Mouse (Mus musculus): ENCODE measurements around the gene Aire. TPM values are rescaled to one million over a fixed set of nuclear protein-coding genes. Genes with fewer than 3 reads are reported as not detected.

Aire gene
- polyA plus RNA-seq (2015; fragmentation: Nextera tagmentation; extraction: Ambion mirVana) = 0.68 and 0.75 TPM in 2 replicates

DNA sequence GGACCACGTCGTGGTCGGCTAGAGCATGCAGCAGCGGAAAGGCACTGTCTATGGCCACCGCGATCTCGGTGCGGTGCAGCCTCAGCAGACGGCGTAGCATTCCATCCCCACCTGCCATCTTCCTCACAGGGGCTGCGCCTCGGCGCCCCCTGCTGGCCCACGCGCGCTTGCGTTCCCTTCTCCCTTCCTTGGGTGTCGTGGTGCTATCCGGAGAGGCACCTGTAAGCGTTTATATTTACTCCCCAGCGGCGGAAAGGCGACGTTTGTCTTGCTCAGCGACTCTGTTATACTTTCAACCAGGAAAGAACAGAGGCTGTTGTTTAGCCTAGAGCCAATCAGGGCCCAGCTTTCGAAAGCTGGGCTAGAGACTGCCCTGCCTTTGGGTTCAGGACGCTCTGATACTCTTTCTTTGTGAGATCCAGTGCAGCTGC lies at the start of gene Aire:
Aire (minus strand) TSS at position 205 of the 431 bp plus-strand sequence.
- no peak within 1 kb of the TSS for H3K27ac ChIP-seq
- 3% methylated on average over 27 of the region's 27 CpGs for WGBS

DNA sequence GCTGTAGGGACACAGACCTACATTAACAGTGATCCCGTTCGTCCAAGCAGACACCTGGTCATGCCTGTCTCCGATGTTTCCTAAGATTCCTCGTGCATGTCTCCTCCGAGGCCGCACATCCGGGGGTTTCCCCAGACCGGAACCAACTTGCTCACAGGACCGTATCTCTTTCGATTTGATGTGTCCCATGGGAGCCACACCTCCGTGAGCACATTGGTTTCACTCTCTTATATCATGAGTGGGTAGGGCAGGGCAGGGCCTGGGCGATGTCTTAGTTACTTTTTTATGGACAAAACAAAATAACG lies 49.3 kb upstream of the Aire start:
- no peak overlapping the region for H3K4me2 ChIP-seq
- no peaks in the 10 kb centered on the region for H3K9me3 ChIP-seq
- no peak for ATAC-seq (ENCODE audit: insufficient read depth, low FRiP score, low read depth)
- H3K4me3 ChIP-seq (replicated peaks) = no peak overlapping the region
- H3K9ac ChIP-seq = no peak overlapping the region
- WGBS = 85% methylated on average over 13 of the region's 13 CpGs
- no peaks in the 10 kb centered on the region for H3K27me3 ChIP-seq (replicated peaks)
- peaks cover 10% of the 10 kb centered on the region; the same call in 1 of the 2 replicates for H3K4me1 ChIP-seq
- no peaks in the 10 kb centered on the region for H3K36me3 ChIP-seq
- H3K27ac ChIP-seq = no peak overlapping the region

More for the DNA sequence above, at the start of gene Aire:
- no peaks in the 10 kb centered on the region for H3K9me3 ChIP-seq
- 0 out of 2 replicates have a peak, but pooled peaks cover 5% of the 10 kb centered on the region for H3K27me3 ChIP-seq (replicated peaks)
- peak within 1 kb of the TSS; percentile 54 for H3K4me2 ChIP-seq
- ATAC-seq (ENCODE audit: insufficient read depth, low FRiP score, low read depth) = peak; percentile 44
- no peaks in the 10 kb centered on the region for H3K36me3 ChIP-seq
- no peak within 1 kb of the TSS for H3K9ac ChIP-seq
- peaks cover 6% of the 10 kb centered on the region for H3K4me1 ChIP-seq
- H3K4me3 ChIP-seq (replicated peaks) = peak within 1 kb of the TSS; percentile 9

DNA sequence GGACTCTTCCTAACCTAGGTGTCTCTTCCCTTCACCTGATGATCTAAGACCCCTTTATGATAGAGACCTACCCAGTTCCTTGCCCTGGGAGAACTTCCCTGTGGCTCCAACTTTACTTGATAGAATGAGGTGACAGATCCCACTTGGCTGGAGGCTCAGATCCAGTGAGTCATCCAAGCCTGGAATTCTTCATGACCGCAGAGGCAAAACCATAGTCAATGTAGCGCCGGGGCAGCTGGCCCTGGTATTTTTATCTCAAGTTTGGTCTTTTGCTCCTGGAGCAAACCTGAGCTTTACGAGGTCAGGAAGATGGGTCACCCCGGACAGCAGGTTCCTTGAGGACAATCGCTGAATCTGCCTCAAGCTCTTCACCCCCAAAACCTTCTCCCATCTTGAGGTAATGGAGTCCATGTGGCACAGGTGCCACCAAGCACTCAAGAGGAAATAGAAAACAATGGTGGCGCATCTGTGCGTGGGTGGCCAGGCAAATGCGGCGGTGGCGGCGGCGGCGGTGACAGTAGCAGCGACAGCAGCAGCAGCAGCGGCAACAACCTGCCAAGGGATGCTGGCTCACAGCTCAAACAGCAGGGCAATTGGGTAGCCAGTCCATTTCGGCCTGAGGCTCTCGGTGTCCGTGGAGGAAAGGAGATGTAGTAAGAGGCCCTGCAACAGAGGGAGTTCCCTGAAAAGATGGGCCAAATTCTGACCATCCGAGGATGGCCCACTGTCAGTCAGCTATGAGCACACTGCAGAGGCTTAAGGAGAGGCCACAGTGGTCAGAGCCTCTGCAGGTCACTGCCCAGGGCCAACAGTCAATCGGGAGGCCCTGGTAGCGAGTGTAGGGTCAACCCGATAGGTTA lies 48.7 kb upstream of the Aire start:
- Histone ChIP-seq H3K9ac (no peak overlapping the region), H3K9me3 (no peaks in the 10 kb centered on the region), H3K36me3 (no peaks in the 10 kb centered on the region), H3K4me2 (no peak overlapping the region), H3K27me3 (replicated peaks) (no peaks in the 10 kb centered on the region), H3K27ac (no peak overlapping the region), H3K4me3 (replicated peaks) (no peak overlapping the region), H3K4me1 (peaks cover 10% of the 10 kb centered on the region; the same call in 1 of the 2 replicates)
- 80% methylated on average over 23 of the region's 23 CpGs for WGBS
- ATAC-seq (ENCODE audit: insufficient read depth, low FRiP score, low read depth) = no peak

DNA sequence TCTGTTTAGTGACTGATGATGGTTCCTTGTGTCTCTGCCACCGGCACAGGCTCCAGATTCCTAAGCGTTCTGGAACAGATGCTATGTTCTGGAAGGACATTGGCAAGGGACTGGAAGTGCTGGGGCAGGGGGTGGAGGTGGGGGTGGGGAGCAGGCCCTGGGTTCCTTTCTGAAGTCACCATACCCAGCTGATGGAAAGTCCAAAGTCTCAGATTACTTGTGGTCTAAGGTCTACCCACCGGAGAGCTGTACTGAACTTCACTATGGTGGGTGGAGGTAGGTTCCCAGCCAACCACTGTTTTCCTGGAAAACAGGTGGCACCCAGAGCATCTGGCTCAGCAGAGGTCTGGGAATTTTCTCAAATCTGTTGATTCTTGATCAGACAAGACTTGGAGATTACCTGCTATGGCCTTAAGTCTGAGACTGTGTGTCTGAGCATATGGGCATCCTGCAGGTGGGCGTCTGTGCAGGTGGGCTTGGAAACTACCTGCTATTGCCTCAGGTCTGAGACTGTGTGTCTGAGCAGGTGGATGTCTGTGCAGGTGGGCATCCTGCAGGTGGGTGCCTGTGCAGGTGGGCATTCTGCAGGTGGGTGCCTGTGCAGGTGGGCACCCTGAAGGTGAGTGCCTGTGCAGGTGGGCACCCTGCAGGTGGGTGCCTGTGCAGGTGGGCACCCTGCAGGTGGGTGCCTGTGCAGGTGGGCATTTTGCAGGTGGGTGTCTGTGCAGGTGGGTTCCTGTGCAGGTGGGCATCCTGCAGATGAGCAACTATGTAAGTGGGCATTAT lies 47.5 kb upstream of the Aire start:
- no peaks in the 10 kb centered on the region for H3K27me3 ChIP-seq (replicated peaks)
- H3K4me2 ChIP-seq = no peak overlapping the region
- no peak overlapping the region for H3K9ac ChIP-seq
- no peak overlapping the region for H3K27ac ChIP-seq
- 76% methylated on average over 4 of the region's 4 CpGs for WGBS
- no peaks in the 10 kb centered on the region for H3K36me3 ChIP-seq
- H3K9me3 ChIP-seq = no peaks in the 10 kb centered on the region
- H3K4me3 ChIP-seq (replicated peaks) = no peak overlapping the region
- ATAC-seq (ENCODE audit: insufficient read depth, low FRiP score, low read depth) = no peak
- H3K4me1 ChIP-seq = peaks cover 10% of the 10 kb centered on the region; the same call in 1 of the 2 replicates

DNA sequence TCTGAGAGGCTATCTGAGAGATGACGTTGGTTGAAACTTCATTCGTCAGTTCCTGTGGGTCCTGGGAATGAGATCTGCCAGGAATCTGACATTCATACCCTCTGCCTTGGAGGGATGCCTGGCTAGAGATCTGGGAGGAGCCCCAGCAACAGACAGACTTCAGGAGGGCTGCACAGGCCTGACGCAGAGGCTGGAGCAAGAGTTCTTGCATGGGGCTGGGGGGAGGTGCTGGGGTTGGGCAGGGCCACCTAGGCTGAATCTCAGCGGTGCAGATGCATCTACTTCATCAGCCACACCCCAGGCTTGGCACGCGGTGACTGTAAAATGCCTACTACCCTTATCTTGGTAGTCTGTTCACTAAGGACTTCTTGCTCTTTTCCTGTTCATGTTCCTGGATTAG lies 46.8 kb upstream of the Aire start:
- H3K27me3 ChIP-seq (replicated peaks) = no peaks in the 10 kb centered on the region
- no peak overlapping the region for H3K9ac ChIP-seq
- 55% methylated on average over 6 of the region's 6 CpGs for WGBS
- H3K4me1 ChIP-seq = peaks cover 8% of the 10 kb centered on the region; the same call in 1 of the 2 replicates
- no peaks in the 10 kb centered on the region for H3K9me3 ChIP-seq
- H3K4me3 ChIP-seq (replicated peaks) = no peak overlapping the region
- H3K36me3 ChIP-seq = no peaks in the 10 kb centered on the region
- ATAC-seq (ENCODE audit: insufficient read depth, low FRiP score, low read depth) = no peak
- no peak overlapping the region for H3K4me2 ChIP-seq
- no peak overlapping the region for H3K27ac ChIP-seq

DNA sequence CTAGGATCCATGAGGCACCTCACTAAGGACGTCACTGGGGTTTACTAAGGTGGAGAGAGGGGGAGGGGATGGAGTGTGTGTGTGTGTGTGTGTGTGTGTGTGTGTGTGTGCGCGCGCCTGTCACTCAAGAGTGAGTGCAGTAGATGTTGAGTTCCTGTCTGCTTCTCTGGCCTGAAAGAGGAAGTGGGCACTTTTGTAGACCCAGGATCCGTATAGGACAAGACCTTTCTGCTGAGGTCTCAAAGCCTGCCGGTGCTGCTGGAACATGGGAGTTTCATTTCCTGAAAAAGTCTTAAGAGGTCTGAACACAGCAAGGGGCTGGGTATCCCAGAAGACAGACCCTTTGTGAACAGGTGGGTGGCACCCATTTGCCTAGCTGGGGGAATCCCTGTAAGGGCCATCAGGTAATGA lies 43.7 kb upstream of the Aire start:
- H3K27me3 ChIP-seq (replicated peaks) = no peaks in the 10 kb centered on the region
- no peaks in the 10 kb centered on the region for H3K36me3 ChIP-seq
- no peaks in the 10 kb centered on the region for H3K9me3 ChIP-seq
- H3K27ac ChIP-seq = no peak overlapping the region
- no peak overlapping the region for H3K4me2 ChIP-seq
- 68% methylated on average over 6 of the region's 6 CpGs for WGBS
- H3K4me3 ChIP-seq (replicated peaks) = no peak overlapping the region
- peaks cover 7% of the 10 kb centered on the region; the same call in 1 of the 2 replicates for H3K4me1 ChIP-seq
- H3K9ac ChIP-seq = no peak overlapping the region
- ATAC-seq (ENCODE audit: insufficient read depth, low FRiP score, low read depth) = no peak

DNA sequence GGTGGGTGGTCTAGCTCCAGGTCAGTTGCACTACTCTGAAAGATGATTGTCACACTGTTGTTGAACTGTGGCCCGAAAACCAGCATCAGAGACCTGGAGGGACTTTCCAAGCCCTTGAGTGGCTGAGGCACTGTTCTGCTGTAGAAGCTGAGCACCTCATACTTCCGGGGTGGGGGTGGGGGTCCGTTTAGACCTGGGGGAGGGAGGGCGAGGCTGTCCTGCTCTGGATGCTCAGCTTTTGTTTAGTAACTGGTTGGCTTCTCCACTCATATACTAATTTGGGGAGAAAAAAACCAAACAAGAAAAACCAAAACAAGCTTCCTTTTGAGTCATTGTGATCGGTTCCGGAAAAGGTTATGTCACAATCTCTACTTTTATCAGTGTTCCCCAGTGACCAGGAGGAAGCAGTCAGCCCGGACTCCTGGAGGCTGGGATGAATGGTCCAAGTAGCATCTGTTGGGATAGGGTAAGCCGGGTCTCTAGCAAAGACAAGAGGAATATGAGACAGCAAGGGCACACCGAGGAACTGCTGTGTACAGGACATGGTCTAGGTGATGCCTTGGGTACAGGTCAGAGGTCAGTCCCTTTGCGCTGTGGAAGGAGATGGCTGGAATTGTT lies 43.1 kb upstream of the Aire start:
- peaks cover 7% of the 10 kb centered on the region; the same call in 1 of the 2 replicates for H3K4me1 ChIP-seq
- no peaks in the 10 kb centered on the region for H3K9me3 ChIP-seq
- no peak for ATAC-seq (ENCODE audit: insufficient read depth, low FRiP score, low read depth)
- no peak overlapping the region for H3K27ac ChIP-seq
- no peak overlapping the region for H3K4me3 ChIP-seq (replicated peaks)
- H3K36me3 ChIP-seq = no peaks in the 10 kb centered on the region
- H3K27me3 ChIP-seq (replicated peaks) = no peaks in the 10 kb centered on the region
- no peak overlapping the region for H3K9ac ChIP-seq
- no peak overlapping the region for H3K4me2 ChIP-seq
- WGBS = 72% methylated on average over 10 of the region's 10 CpGs

DNA sequence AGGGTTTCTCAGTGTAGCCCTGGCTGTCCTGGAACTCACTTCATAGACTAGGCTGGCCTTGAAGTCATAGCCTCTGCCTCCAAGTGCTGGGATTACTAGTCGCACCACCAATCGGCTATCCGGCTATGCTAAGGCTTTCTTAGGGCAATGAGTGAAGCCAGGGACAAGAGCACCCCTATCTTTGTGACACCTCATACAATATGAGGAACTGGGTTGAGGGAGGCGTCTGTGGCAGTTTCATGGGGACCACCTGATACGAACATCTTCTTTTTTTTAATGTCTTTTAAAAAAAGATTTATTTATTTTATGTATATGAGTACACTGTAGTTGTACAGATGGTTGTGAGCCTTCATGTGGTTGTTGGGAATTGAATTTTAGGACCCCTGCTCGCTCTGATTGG lies 42.3 kb upstream of the Aire start:
- WGBS = 92% methylated on average over 6 of the region's 6 CpGs
- ATAC-seq (ENCODE audit: insufficient read depth, low FRiP score, low read depth) = no peak
- Histone ChIP-seq H3K9ac (no peak overlapping the region), H3K36me3 (no peaks in the 10 kb centered on the region), H3K9me3 (no peaks in the 10 kb centered on the region), H3K4me3 (replicated peaks) (no peak overlapping the region), H3K27ac (no peak overlapping the region), H3K4me1 (peaks cover 5% of the 10 kb centered on the region; the same call in 1 of the 2 replicates), H3K27me3 (replicated peaks) (no peaks in the 10 kb centered on the region), H3K4me2 (no peak overlapping the region)

DNA sequence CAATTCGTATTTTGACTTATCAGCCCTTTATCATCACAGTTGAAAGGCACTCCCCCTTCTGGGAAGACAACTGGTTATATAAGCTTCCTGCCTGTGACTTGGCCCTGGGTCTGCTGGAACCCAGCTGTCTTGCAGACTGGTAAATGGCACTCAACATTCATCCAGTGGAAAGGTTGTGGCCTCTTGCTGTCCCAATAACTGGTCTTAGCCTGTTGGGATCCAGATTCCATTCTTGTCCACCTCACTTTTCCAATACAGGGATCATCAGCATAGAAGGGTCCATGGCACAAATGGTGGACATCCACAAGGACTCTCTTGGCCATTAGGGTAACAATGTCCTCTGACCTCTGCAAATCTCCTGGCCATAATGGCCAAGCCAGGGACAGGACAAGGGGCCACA lies 40.7 kb upstream of the Aire start:
- 39% methylated on average over 1 of the region's 1 CpGs for WGBS
- Histone ChIP-seq H3K27me3 (replicated peaks) (no peaks in the 10 kb centered on the region), H3K9me3 (no peaks in the 10 kb centered on the region), H3K36me3 (no peaks in the 10 kb centered on the region), H3K4me3 (replicated peaks) (no peak overlapping the region), H3K4me1 (no peaks in the 10 kb centered on the region), H3K27ac (no peak overlapping the region), H3K4me2 (no peak overlapping the region), H3K9ac (no peak overlapping the region)
- no peak for ATAC-seq (ENCODE audit: insufficient read depth, low FRiP score, low read depth)

DNA sequence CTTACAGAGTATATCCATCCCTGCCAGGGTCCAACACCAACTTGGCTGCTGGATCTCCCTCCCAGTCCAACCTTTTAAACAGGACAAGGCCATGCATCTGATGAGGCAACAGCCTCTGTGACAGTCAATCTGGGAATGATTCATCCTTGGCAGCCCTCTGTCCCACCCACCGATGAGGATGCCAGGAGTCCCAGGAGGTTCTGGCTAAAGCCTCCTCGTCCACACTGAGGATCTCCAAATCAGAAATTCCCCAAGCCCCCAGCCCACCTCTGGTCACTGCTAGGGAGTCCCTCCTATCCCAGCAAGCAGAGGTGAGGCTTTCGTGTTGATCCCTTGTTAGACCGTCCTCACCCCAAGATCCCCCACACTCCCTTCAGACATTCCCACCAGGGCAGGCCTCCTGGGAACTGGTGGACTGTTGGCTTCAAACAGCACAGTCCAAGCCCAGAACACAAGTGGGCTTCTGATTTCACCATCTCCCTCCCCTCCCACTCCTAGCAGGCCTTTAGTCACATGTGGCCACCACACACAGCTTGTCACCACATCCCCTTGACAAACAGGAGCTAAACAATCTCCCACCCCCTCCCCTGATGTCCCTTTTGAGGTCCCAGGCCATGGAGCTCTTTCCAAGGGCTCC lies 36.7 kb upstream of the Aire start:
- H3K27ac ChIP-seq = no peak overlapping the region
- H3K9ac ChIP-seq = no peak overlapping the region
- ATAC-seq (ENCODE audit: insufficient read depth, low FRiP score, low read depth) = no peak
- 78% methylated on average over 4 of the region's 4 CpGs for WGBS
- no peak overlapping the region for H3K4me2 ChIP-seq
- no peaks in the 10 kb centered on the region for H3K9me3 ChIP-seq
- no peak overlapping the region for H3K4me3 ChIP-seq (replicated peaks)
- H3K4me1 ChIP-seq = no peaks in the 10 kb centered on the region
- H3K36me3 ChIP-seq = no peaks in the 10 kb centered on the region
- H3K27me3 ChIP-seq (replicated peaks) = no peaks in the 10 kb centered on the region

DNA sequence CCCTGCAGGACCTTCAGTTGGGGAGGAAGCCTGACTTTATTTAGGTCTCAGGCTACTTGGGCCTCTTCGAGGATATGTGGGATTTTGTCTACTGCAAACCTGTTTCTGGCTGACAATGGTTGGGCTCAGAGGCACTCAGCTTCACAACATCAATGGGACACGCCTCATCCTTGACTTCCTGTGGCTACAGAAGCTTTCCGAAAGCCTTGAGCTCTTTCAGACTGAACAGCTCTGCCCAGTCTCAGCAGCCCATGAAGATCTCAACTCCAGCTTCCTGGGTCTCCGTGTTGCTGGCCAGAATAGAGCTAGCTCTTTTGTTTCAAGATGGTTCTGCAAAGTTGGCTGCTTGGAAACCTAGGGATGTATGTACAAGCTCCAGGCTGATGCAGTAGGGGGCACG lies 34.9 kb upstream of the Aire start:
- peaks cover 6% of the 10 kb centered on the region; the same call in 1 of the 2 replicates for H3K36me3 ChIP-seq
- 72% methylated on average over 5 of the region's 5 CpGs for WGBS
- ATAC-seq (ENCODE audit: insufficient read depth, low FRiP score, low read depth) = no peak
- H3K4me3 ChIP-seq (replicated peaks) = no peak overlapping the region
- no peak overlapping the region for H3K27ac ChIP-seq
- no peaks in the 10 kb centered on the region for H3K27me3 ChIP-seq (replicated peaks)
- no peak overlapping the region for H3K9ac ChIP-seq
- H3K4me1 ChIP-seq = no peaks in the 10 kb centered on the region
- no peak overlapping the region for H3K4me2 ChIP-seq
- no peaks in the 10 kb centered on the region for H3K9me3 ChIP-seq
